Mouse (Mus musculus) thymus, postnatal 25 days (tissue): ENCODE data around the gene Fgfr2.

Source experiments
- DNase-seq: peaks from one replicate; pipeline ENCODE4 v3.0.0; 2022

Gene Fgfr2

DNA sequence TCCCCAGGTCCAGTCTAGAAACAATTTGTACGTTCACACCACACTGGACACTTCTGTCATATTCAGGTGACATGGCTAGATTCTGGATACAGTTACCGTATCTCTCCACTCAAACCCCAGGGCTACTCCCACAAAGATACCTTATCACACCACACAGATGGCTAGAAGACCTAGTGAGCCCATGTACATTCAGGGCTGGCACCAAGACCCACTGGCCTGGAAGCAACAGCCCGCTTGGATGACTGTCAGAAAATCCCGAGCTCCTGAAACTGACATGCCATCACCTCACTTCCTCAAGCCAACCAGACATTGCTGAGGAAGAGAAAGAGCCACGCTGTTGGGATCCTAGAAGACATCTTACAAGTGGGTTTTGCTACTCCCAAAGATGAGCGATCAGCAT is 384.3 kb downstream of the Fgfr2 start:
- DNase-seq, result no peak

DNA sequence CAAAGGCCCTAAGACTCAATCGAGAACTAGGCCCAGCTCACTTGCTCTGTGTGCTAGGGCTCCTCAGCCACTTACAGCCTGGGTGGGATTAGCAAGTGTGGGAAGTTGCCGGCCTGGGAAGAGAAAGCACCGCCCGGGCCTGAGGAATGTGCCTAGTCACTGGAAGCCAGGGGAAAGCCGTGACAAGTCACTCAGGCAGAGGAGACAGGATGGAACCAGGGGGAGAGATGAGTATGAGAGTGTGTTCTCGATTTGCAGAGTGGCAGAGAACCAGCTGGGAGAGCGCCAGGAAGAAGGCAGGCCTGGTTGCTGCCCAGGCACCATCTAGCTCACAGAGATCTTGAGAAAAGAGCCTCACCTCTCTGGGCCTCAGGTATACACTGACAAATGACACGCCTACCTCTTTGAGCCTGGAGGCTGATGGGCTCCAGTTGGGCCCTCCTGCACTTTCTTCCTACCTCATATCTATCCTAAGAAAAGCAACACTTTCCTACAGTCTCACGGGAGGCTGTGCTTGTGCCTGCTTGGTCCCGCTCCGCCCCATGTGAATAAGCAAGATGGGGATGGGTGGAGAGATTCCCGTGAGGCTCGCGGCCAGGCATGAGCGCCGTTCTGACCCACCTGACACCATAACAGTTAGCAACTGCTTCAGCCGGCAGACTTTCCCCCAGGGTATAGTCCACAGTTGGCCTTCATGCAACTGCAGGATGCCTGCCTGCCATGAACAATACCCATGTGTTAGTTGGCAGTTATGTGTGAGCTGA is 386.9 kb downstream of the Fgfr2 start:
- DNase-seq, result peak; percentile 25

DNA sequence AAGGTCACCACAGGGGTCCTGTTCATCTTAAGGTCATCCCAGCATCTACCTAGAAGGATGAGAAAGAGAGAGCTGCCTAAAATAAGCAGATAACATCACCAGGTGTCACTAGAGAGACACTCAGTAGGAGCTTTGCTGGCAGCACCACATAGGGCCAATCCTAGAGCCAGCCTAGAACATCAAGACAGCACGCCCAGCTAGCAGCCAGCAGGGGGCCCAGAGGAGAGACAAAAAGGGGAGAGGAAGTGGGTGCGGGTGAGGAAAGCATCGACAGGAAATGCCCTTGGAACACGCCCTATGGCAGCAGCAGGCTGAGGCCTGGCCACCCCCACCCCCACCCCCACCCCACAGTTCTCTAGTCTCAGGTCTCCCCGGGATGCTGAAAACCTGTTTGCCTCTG is 388.0 kb downstream of the Fgfr2 start:
- peak; percentile 94 for DNase-seq

DNA sequence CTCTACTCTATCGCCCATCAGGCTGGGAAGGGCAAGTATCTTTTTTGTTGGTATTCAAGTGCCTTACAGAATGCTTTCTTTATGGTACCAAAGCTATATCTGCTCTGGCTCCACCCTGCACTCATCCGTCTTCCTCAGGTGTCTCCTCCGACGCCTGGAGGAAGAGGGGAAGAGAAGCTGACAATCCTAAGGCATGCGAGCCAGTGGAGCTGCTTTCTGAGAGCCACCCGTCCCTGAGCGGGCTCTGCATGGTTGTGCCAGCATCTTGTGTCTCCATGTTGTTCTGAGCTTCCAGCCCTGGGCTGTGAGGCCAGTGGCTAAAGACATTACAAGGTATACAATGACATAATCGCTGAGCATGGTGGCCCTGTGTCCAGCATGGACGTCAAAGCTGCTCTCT is 388.9 kb downstream of the Fgfr2 start:
- no peak for DNase-seq

DNA sequence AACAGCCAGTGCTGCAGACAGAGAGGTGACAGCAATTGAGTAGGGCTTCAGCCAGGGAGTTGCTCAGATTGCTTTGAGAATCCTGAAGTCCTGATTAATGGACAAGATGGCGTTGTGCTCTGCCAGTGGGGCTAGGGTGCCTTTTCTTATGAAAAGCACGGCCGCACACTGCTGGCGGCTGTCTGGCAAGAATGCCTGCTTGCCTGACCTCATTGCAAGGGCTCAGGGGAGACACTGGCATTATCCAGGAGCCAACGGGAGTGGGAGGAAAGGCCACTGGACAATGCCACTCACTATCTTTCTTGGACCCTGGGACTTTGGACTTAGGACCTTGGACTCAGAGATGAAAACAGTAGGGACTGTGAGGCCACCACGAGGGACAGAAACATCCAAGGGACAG is 389.6 kb downstream of the Fgfr2 start:
- no peak for DNase-seq

DNA sequence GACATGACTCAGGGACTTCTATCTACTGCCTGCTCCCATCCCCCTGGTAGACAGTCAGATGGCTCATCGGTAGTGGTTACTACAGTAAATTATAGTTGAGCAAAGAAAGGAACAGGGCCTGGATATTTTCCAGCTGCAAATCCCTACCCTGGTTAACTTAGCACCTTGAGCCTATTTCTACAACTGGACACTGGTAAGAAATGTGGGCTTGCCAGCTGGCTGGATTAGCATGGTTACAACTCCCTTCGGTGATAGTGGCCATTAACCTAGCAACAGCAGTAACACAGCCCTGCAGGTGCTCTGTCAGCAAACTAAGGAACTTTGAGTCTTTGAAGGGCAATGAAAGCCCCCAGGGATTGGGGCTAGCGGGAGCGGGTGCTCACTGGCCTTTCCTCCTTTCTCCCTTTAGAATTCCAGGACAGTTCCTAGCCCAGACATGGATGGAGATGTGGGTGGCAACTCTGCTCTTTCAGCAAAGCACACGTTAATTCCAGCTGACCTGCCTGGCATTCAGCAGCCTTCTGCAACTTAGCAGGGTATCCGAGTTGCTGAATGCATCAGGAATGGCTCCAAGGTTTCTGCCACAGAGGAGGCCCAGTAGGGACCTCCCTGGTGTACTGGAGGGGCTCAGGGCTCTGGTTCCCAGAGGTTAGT is 390.9 kb downstream of the Fgfr2 start:
- DNase-seq, result no peak

DNA sequence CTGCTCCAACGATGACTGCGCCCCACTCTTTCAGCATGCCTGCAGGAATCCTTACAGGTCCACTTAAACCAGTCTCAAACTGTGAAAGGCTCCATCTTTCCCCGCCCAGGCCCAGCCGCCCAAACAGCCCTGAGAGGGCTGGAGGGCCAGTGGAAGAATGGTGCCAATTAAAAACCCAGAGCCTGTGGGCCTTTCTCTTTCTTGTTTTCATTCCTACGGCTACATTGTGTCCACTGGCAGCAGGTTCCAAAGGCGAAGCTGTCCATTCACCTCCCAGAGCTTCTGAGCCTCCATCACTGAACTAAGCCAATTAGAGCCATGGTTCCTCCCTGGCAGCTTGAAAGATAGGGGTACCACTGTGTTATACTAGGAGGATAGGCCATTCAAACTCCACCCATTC is 391.6 kb downstream of the Fgfr2 start:
- DNase-seq, result no peak

DNA sequence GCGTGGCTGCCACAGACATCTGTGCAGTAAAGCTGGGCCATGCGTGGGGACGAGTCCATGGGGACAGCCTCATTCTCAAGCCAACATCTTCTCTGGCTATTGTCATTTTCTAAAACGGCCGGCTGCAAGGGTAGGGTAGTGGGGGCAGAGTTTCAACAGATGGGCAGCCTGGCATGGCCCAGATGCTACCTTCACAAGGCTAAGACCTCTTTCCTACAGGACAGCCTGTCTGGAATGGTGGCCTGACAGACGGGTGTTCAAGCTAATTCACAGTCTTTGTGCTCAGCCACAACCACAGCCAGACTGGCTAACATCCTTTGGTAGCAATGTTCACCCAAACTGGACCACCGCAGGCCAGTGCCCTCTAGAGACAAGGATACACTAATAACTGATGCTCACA is 392.6 kb downstream of the Fgfr2 start:
- DNase-seq, result no peak

DNA sequence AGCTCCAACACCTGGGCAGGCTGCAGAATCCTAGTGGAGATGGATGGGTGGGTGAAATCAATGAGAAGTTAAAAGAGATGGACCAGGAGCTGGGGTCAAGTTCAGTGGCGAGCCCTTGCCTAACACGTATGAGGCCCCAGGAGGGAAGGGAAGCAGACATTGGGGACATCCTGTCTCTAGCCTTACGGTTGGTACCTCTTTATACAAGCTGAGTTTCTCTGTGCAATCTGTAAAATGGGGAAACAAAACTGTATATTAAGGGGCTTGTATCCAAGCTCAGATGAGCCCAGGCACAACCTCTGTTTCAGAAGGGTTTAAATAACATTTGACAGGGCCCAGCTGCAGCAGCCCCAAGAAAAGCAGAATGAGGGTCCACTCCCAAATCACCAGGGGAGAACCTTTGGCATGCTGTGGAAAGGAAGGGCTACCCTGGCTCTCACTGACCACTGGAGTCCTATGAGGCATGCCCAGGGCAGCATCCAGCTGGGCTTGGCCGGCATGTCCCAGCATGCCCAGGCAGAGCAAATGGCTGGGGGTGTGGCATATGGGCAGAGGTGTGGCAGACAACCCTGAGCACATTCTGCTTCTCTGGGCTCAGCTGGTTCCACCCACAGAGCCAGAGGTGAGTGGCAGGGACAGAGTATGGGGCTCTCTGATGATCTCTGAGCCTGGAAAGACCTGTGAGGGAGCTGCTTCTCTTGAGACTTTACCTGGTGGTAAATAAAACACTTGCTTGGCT is 393.9 kb downstream of the Fgfr2 start:
- no peak for DNase-seq

DNA sequence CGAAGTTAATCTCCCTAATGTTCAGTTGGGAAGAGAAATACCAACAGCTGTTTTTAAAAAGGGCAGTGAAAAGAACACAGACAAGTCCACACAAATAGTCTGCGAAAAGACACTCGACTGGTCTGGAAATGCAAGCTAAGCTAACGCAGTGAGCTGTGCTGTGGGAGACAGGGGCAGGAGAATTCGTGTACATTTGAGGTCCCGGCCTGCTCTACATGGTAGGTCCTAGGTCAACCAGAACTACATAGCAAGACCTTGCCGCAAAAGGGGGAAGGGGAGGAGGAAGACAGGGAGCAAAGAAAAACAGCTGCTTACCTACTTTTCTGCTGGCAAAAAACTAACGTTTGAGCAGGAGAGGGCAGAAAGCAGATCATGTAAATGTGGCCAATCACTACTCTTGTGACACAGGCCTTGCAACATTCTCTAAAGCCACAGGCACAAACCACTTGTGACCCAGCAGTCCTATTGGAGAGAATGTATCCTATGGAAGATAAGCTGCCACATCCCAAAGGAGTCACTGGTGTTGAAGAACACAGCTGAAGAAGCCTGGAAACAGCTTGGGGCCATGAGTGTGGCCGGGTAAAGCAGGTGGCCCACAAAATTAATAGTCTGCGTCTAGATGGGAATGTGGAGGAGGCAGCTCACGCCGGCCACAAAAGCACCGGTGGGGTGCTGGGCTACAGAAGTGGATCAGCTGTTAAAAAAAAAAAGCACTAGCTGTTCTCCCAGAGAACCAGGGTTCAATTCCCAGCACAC is 396.9 kb downstream of the Fgfr2 start:
- no peak for DNase-seq

DNA sequence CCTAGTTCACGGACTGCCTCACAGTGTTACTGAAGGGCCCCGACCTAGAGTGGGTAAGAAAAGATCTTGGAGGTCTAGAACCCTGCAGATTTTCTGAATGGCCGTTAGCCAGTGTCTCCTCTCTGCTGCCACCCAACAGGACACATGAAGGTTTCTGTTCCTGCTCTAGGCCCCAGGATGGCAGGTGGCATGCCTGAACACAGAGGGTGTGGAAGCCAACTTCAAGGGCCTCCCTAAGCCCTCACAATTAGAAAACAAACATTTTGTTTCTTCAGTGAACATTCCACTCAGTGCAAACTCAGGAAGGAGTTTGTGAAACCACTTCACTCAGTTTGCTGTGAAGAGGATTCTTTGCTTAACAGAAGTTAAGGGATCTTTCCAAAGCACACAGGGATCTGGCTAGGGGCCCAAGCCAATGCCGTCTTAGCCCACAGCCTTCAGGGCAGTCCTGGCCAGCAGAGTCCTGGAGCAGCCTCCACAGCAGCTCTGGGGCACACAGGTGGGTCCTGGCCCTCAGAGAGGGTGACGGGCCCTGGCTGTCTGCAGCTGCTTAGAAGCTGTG is 398.6 kb downstream of the Fgfr2 start:
- DNase-seq, result no peak

DNA sequence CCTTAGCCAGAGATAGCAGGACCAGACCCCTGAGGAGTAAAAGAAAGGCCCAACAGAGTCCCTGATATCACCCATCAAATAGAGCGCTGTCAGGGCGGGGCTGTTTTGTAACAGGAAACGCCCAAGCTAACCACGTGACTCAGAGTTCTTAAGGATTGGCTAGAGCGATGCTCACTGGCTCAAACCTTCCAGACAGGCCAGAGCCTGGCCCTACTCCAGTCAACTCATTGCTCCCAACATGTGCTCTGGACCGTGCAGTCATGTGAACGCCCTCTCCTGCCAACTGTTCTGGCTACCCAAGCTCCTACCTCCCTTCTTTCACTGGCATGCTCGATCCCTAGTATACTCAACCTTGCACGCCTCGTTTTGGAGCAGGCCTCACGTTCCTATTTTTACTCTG is 399.2 kb downstream of the Fgfr2 start:
- no peak for DNase-seq

DNA sequence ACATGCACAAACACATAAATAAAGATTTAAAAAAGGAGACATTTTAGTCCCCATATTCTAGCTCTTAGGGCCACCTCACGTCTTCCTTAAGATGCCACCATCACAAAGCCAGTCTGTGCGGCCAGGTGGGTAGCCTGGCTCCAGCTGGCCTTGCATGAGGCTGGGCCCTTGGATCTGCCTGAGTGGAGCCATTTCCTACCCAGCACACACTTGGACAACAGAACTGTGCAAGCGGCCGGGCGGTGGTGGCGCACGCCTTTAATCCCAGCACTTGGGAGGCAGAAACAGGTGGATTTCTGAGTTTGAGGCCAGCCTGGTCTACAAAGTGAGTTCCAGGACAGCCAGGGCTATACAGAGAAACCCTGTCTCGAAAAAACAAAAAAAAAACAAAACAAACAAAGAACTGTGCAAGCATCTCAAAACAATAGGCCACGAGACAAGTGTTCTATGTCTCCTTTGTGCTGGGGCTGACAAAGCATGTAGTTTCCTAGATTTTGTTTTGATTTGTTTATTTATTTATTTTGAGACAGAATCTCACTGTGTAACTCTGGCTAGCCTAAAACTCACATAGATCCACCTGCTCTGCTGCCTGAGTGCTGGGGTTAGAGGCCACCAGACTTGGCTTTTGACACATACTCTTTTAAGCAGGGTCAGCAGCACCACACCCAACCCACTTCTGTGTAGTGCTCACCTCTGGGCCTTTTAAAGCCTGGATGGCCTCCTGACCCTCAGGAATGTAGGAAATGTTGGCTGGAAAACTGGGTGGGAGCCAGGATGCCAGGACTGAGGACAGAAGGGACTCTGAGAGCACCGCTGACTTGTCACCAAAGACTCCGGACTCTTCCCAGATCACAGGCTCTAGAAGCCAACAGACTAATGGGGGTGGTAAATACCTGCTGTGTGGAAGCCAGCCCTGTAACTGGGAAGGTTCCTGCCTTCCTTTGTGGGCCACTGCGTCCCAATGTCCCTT is 400.5 kb downstream of the Fgfr2 start:
- DNase-seq, result no peak

DNA sequence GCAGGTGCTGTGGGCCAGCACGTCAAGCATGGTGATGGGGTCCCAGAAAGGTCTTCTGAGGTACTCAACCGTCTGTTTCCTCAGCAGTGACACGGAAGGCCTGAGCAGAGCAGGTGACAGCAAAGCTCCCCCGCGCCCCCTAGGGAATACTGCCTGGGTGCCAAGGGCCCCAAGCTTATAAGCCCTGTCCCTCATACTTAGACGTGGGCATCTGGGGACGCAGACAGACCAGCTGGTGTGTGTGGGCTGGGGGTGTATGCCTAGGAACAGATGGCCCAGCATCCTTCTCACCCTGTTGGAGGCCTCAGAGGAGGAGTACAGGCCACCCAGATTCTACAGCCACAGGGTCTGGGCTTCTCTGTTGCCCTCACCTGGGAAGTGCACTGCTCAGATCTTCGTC is 402.6 kb downstream of the Fgfr2 start:
- DNase-seq, result no peak

DNA sequence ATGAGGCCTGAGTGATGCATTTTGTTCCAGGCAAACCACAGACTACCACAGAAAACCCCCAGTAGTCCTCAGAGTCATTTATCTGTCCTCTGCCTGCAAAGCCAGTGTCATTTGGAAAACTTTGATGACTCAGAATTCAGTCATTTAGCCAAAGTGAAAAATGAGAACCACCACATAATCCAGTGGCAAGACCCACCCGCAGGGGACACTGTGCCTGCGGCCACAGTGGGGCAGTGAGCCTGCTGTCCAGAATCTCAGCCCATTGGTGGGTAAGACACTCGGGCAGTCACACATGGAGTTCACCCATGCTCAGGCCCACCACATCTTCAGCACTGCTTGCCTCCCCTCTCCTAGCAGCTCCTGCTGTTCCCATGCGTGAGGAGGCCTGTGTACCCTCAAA is 403.6 kb downstream of the Fgfr2 start:
- no peak for DNase-seq

DNA sequence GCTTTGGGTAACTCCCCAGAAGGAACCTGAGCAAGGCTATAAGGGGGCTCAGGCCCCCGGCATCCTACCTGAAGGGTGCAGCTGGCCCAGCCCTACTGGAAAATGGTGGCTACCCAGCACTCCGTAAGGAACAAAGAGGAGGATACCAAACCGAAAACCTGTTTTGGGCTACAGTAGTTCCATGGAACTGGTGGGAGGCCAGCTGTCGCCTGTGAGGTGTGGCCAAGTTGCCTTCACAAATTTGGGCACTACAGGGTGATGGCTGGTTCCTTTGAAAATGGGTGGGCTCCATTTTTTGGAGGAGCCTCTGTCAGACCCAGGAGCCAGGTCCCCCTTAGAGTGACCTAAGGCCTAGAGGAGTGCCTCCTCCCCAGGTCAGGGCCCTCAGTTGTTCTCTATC is 407.9 kb downstream of the Fgfr2 start:
- DNase-seq, result no peak

DNA sequence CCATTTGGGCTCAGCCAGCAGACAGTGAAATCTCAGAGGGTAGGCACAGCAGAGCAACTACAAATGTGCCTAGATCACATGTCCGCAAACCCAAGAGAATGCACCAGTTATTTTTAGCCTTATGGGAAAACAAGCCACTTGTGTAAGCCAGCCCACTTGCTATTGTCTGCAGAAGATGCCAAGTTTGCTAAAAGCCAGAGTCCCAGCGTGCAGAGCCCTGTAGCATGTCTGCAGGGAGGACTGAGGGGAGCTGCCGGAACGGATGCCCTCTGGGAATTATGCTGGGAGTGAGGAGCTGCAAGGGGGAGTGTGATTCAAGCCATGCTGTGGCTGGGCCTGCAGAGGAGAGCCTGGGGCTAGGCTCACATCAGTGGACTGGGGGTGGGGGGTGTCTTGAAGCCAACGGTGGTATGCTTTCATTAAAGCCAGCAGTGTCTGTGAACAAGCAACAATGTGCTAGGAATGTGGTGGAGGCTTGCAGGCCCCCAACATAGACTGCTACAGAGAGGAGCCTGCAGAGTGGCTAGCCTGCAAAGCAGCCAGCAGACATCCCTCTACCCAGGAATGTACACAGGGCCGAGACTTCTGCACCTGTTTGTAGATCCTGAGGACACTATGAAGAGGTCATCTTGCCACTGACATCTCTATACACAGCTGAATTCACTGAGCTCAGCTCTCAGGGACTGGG is 408.8 kb downstream of the Fgfr2 start:
- DNase-seq, result no peak

DNA sequence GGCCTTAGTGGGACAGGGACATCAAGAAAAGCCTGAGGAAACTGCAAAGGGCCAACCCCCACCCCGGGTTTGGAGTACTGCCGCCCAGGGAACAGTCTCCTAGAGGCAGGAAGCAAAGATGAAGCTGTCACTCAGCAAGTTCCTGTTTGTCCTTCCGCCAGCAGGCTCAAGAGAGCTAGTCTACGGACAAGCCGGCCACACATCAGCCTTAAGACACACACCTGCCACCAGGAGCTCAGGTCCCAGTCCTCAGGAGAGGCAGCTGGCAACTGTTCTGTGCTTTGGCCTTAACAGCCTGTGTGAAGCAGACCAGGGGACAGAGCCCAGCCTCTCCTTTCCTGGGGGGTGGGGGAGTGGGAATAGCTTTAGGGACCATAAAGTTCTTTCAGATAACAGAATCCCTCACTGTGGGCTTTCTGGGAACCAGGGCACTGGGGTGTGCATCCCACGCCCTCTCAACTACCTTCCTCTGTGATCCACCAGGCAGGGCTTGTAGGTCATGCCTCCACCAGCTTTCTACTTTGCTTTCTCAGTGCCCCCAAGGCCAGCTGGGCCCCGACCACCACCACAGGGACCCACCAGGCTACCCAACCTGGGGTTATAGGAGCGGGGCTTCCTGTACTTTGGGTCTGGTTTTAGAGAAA is 409.5 kb downstream of the Fgfr2 start:
- DNase-seq, result no peak

DNA sequence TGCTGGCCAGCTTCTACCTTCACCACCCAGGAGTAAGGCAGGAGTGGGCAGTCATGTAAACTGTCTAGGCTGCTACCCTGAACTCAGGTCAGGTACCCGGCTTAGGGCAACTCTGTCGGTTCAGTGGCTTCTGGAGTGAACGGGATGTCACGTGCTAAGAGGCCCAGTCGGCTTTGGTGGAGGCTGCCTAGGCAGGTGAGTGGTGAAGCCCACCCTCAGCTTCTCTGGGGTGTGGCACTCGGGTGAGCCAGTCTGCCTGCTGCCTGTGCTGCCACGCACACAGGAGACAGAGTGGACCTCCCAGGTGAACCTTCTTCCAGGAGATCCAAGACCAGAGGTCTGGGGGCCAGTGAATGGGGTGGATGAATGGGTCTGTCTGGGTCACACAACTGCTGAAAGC is 410.2 kb downstream of the Fgfr2 start:
- DNase-seq, result no peak

DNA sequence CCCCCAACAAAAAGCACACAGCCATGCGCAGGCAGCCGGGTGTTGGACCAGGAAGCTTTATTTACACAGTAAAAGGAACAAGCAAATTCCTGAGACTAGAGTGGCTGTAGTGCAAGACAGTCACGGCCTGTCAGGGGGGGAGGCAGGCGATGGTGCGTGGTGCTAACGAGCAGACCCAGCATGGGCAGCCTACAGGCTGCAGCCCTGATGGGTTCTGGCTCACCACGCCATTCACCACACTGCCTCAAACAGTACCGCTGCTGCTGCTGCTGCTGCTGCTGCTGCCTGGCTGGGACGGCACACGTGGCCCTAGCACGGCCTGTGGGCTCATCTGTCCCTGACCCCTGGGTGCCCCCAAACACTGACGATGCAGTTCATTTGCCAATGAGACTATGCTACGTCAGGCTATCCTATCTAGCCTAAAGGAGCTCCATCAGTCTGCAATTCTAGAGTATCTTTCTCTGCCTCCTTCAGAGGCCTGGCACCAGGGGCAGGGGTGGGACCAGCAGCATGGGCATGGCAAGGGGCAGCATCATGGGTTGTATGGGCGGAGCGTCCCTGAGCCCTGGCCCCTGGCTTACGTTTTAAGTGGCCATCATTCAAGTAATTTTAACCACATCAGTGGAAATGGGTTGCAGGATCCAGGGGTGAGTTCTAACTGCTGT is 411.0 kb downstream of the Fgfr2 start:
- DNase-seq, result no peak
